Mouse (Mus musculus) liver, embryonic 11.5 days (tissue): Measurements from ENCODE around the gene Gpr137b. TPM values are rescaled to one million over a fixed set of nuclear protein-coding genes. Genes with fewer than 3 reads are reported as not detected.
"Not testable (repeated sequence)": the region's sequence is repeated elsewhere in the genome, so short reads cannot be mapped to it uniquely, and the experiment has no call there.

Experiments used
- ATAC-seq: fragments of 200-750 bp; cut with Nextera tagmentation; replicated peaks from 2 replicates; pipeline ENCODE4 v1.8.0; 2017; ENCODE audit warnings: moderate number of reproducible peaks, mild to moderate bottlenecking, moderate TSS enrichment, moderate library complexity; ENCODE audit not compliant: low FRiP score
- DNase-seq: peaks from one replicate; pipeline ENCODE4 v3.0.0-alpha.2; 2017; ENCODE audit warnings: low spot score
- H3K27ac ChIP-seq: fragments of 300-500 bp; sonication (generic); 2 replicates; pipeline ENCODE4 v1.5.1; 2014; ENCODE audit warnings: mild to moderate bottlenecking, low read depth, low read length, control low read depth
- H3K27me3 ChIP-seq: fragments of 300-500 bp; sonication (generic); replicated peaks from 2 replicates; pipeline ENCODE4 v1.6.1; 2014; ENCODE audit warnings: low read length, mixed read lengths; ENCODE audit not compliant: control insufficient read depth, insufficient read depth
- H3K36me3 ChIP-seq: fragments of 300-500 bp; sonication (generic); 2 replicates; pipeline ENCODE4 v1.6.1; 2014; ENCODE audit warnings: mild to moderate bottlenecking, low read length, moderate library complexity, mixed read lengths; ENCODE audit not compliant: control insufficient read depth, insufficient read depth
- H3K4me1 ChIP-seq: fragments of 300-500 bp; sonication (generic); replicated peaks from 2 replicates; pipeline ENCODE4 v1.6.1; 2014; ENCODE audit warnings: low read length, mixed read lengths; ENCODE audit not compliant: control insufficient read depth, insufficient read depth
- H3K4me2 ChIP-seq: fragments of 300-500 bp; sonication (generic); 2 replicates; pipeline ENCODE4 v1.6.1; 2014; ENCODE audit warnings: mild to moderate bottlenecking, control low read depth, moderate library complexity
- H3K4me3 ChIP-seq: fragments of 300-500 bp; sonication (generic); 2 replicates; pipeline ENCODE4 v1.5.1; 2014; ENCODE audit warnings: low read depth, low read length, control low read depth
- H3K9ac ChIP-seq: fragments of 300-500 bp; sonication (generic); 2 replicates; pipeline ENCODE4 v1.6.1; 2014; ENCODE audit warnings: low read depth, low read length, control low read depth
- H3K9me3 ChIP-seq: fragments of 300-500 bp; sonication (generic); 2 replicates; pipeline ENCODE4 v1.6.1; 2016; ENCODE audit warnings: low read length, inconsistent platforms, mixed read lengths; ENCODE audit not compliant: control insufficient read depth
- WGBS: fragments of 180-500 bp; shearing (Covaris S2); extraction: QIAGEN DNeasy Blood & Tissue Kit; methylation state at CpG from one replicate; pipeline ENCODE4 v1.1.7; 2014; 5-methylcytosine and 5-hydroxymethylcytosine counted together
- polyA plus RNA-seq: library from polyadenylated mRNA; unstranded; fragments of >200 nt; fragmentation: Nextera tagmentation; extraction: Ambion mirVana; gene quantifications from 2 replicates; pipeline ENCODE4 v1.2.1, GENCODE M21; 2014

The Gpr137b gene
- 4.5 and 5.4 TPM in 2 replicates for polyA plus RNA-seq

DNA sequence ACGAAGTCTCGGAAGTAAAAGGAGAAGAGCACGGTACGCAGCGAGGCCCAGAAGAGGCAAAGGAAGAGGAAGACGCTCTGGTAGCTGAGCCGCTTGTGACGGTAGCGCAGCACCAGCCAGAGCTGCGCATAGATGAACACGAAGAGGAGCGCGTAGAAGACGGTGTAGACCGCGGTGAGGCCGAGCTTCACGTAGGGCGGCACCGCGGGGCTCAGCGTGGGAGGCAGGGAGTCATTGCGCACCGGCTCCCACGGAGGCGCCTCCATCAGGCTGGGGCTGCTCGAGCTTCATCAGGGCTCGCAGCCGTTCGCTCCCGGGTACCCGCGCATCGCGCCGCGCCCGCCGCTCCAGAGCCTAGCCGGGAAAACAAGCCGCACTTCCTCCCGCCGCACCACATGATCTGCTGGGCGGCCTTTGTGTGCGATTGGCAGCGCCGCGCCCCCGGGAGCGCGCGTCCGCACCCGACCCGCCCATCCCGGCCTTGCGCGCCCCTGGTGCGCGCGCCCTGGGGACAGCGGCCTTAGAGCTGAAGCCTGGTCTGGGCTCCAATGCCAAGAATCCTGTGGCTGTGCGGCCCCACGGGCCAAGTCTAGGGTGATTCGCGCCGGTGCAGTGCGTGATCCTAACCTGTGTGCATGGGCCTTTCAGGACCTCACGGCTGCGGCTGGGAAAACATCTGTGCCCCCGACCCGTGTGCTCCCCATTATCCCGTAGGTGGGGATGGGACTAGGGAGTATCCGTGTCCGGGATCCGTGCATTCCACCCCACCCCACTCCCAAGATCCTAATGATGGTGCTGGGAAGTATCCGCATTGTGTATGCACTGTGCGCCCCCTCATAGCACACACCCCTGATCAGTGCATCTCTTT is at the start of gene Gpr137b:
Gpr137b (minus strand) TSS at position 787 of the 868 bp plus-strand sequence.
- H3K9me3 ChIP-seq, H3K27me3 ChIP-seq, H3K36me3 ChIP-seq, H3K27ac ChIP-seq, H3K4me1 ChIP-seq, H3K9ac ChIP-seq: not testable (repeated sequence)
- DNase-seq (peak; percentile 42), ATAC-seq (peak; percentile 79)
- Histone ChIP-seq H3K4me3 (peak within 1 kb of the TSS; percentile 40), H3K4me2 (peak within 1 kb of the TSS; percentile 56)
- under 1% methylated on average over 50 of the region's 78 CpGs for WGBS

DNA sequence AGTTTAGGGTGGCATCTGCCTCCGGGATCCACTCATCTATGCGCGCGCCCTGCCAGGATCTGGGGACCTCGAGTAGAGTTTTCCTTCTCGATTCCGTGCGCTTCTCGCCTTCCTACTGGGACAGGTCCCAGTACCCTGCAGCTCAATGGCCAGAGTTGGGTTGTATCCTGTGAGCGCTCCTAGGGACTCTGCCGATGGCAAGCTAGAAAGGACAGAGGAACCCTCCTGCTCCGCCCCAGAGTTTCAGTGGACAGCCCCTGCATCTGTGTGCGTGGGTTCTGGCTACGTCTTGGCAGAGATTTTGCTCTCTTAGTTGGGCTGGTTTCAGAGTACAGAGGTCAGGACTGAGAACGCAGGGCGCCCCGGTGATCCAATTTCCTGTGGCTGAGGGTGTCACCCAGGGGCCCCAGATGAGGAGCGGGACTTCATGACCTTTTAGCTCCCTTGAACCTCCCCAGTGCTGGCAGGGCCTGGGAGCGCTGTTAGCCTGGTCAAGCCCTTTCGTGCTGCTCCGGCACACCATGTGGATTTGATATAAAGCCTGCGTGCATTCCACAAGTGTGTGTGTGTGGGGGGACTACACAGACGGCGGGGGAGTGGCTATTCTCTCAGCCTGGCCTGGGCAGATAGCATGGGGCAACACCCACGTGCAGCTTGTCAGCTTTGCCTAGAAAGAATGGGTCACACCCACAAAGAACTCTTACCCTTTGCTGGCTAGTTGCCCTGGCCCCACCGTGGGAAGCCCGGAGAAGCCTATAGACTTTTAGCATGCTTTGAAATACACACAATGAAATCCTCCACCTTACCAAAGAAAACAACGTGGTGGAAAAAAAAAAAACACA is 44.5 kb upstream of the Gpr137b start:
- H3K27me3 ChIP-seq, H3K36me3 ChIP-seq, H3K9ac ChIP-seq, H3K9me3 ChIP-seq, H3K27ac ChIP-seq, H3K4me1 ChIP-seq: not testable (repeated sequence)
- WGBS = 3% methylated on average over 13 of the region's 28 CpGs
- DNase-seq (peak; percentile 34), ATAC-seq (peak; percentile 90)
- H3K4me3 ChIP-seq = 0 out of 2 replicates have a peak overlapping the region, but pooled peaks have one; percentile 20
- peak overlapping the region; percentile 49 for H3K4me2 ChIP-seq

DNA sequence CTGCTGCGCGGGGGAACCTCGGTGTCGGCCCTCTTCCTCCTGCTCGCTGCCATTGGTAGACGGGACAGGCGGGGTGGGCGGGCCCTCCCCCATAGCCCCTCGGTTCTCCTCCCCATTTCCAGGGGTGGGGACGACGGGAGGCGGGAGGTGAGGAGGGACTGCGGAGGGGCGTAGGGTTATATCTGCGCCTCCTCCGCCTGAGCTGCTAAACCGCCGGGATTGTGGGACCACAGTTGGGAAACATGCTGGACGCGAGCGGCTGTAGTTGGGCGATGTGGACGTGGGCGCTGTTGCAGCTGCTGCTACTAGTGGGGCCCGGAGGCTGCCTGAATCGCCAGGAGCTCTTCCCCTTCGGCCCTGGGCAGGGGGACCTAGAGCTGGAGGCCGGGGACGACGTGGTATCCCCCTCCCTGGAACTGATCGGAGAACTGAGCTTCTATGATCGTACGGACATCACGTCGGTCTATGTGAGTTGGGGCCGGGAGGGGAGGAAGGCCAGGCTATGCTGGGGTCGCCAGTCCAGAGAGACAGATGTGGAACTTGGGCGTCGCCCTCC is 43.7 kb upstream of the Gpr137b start, which contains the start of gene Nid1:
Nid1 (plus strand) TSS at position 92 of the 556 bp plus-strand sequence.
- not testable (repeated sequence) for H3K9me3 ChIP-seq, DNase-seq, H3K9ac ChIP-seq, H3K27ac ChIP-seq, H3K27me3 ChIP-seq, H3K4me1 ChIP-seq, H3K36me3 ChIP-seq
- peak within 1 kb of the TSS; percentile 20; the same call in 1 of the 2 replicates for H3K4me3 ChIP-seq
- peak; percentile 36 for ATAC-seq
- H3K4me2 ChIP-seq = peak within 1 kb of the TSS; percentile 49
- WGBS = under 1% methylated on average over 23 of the region's 39 CpGs

DNA sequence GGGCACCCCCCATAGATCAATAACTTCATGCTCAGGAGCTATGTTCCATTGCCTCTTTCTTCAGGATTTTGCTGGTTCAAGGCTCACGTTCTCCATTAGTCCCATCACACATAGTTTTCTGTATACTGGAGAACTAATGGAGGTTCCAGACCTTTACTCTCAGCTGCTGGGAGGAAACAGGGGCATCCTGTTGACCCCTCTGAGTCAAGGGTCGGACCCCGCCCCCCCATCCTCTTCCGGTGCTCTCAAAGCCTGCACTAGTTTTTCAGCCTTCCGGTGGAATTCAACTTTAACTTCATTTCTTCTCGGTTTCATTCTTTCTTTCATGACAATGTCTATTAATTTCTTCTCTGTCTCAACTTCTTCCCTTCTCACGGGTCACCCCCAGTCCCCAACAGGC is 42.3 kb upstream of the Gpr137b start:
- not testable (repeated sequence) for H3K4me2 ChIP-seq, H3K4me1 ChIP-seq, H3K4me3 ChIP-seq, H3K9me3 ChIP-seq, ATAC-seq, DNase-seq, H3K27me3 ChIP-seq, H3K36me3 ChIP-seq, H3K9ac ChIP-seq, H3K27ac ChIP-seq
- 59% methylated on average over 4 of the region's 7 CpGs for WGBS

DNA sequence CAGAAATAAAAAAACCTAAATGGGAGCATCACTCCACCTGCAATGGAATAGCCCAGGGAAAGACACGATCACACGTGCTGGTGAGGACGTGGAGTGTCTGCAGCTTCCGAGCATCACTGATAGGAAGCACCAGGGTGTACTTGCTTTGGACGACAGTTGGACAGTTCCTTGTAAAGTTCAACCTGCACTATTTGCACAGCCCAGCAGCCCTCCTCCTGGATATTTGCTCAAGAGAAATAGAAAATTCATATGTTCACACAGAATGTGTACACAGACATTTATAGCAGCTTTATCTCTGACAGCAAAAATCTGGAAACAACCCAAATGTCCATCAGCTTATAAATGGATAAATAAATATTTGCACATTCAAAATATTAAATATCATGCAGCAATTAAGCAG is 29.5 kb upstream of the Gpr137b start:
- not testable (repeated sequence) for H3K27ac ChIP-seq, H3K4me3 ChIP-seq, H3K27me3 ChIP-seq, H3K9me3 ChIP-seq, H3K4me2 ChIP-seq, ATAC-seq, H3K9ac ChIP-seq, H3K36me3 ChIP-seq, DNase-seq, H3K4me1 ChIP-seq
- 57% methylated on average over 2 of the region's 5 CpGs for WGBS

DNA sequence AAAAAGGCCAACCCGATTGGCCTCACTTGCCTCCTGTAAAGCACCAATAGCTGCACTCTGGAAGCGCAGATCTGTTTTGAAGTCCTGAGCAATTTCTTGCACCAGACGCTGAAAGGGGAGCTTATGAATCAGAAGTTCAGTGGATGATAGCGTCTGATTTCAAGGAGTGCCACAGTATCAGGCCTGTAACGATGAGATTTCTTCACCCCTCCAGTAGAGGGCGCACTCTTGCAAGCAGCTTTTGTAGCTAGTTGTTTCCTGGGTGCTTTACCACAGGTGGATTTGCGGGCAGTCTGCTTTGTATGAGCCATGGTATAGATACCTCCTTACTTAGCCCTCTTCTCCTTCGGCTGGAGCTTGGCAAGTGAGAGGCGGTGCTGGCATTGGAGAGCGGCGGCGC is 25.0 kb upstream of the Gpr137b start:
- H3K36me3 ChIP-seq, H3K9ac ChIP-seq, H3K4me1 ChIP-seq, H3K9me3 ChIP-seq, H3K4me2 ChIP-seq, ATAC-seq, DNase-seq, H3K4me3 ChIP-seq, H3K27ac ChIP-seq, H3K27me3 ChIP-seq: not testable (repeated sequence)
- WGBS = 89% methylated on average over 6 of the region's 12 CpGs

DNA sequence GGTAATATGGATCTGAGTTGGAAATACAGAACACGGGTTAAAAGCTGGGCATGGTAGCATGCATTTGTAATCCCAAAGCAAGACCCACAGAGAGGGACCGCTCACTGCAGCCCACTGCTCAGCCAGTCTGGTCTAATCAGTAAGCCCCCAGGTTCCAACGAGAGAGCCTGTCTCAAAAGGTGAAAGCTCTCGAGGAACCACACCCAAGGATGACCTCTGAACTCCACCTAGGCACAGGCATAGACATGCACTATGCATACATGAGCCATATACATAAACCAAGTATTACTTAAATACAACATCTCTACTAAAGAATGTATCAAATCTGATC is 22.2 kb upstream of the Gpr137b start:
- not testable (repeated sequence) for H3K36me3 ChIP-seq, DNase-seq, H3K9me3 ChIP-seq, H3K4me1 ChIP-seq, H3K4me2 ChIP-seq, H3K27me3 ChIP-seq, H3K9ac ChIP-seq, H3K27ac ChIP-seq, H3K4me3 ChIP-seq, ATAC-seq
- 97% methylated on average over 2 of the region's 4 CpGs for WGBS

DNA sequence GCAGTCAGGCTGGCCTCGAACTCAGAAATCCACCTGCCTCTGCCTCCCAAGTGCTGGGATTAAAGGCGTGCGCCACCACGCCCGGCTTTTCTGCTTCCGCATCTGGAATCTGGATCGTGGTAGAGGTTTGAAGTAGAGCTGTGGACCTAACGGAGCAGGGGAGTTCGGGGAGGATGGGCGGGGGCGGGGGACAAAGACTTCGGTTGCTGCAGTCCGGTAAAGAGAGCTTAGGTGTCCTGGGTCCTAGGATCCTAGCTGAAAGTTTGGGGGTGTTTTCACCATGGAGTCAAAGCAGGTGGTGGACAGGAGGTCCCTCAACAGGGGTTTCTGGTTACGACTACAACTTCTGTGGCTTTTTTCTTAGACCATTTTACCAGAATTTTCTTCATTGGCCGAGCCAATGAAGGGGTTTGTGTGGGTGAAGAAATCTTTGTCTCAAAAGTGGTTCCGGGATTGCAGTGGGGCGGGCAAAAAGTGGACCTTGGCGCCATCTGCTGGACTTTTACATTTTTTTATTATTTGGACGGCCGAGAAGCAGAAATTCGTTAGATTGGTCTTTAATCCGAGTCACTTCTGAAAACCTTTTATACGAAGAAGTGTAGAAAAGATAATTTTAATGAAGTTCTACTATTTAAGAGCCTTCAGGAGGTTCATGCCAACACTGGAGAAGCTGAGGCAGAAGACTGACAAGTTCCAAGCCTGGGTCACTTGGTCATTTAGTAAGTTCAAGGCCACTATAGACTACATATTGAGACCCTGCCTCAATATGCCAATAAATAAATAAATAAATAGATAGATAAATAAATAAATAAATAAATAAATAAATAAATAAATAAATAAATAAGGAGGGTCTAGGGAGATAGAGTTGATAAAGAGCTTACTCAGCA is 21.5 kb upstream of the Gpr137b start:
- H3K4me3 ChIP-seq, H3K9me3 ChIP-seq, H3K27me3 ChIP-seq, H3K9ac ChIP-seq, H3K4me1 ChIP-seq, H3K36me3 ChIP-seq, H3K27ac ChIP-seq: not testable (repeated sequence)
- DNase-seq (peak; percentile 43), ATAC-seq (peak; percentile 54; the same call in 1 of the 2 replicates)
- H3K4me2 ChIP-seq = 0 out of 2 replicates have a peak overlapping the region, but pooled peaks have one; percentile 18
- WGBS = 28% methylated on average over 23 of the region's 23 CpGs
